Mouse (Mus musculus) stomach, embryonic 15.5 days (tissue): ENCODE results near the gene Gm11992. TPM values are rescaled to one million over a fixed set of nuclear protein-coding genes. Genes with fewer than 3 reads are reported as not detected.
A peak's percentile ranks its signal among the peaks of the same experiment; 100 is the strongest.

Experiments used
- ATAC-seq: fragments of 200-750 bp; cut with Nextera tagmentation; 2 replicates; pipeline ENCODE4 v1.8.0; 2017; ENCODE audit warnings: low read depth, moderate number of reproducible peaks, moderate TSS enrichment; ENCODE audit not compliant: insufficient read depth, low FRiP score
- H3K27ac ChIP-seq: fragments of 300-500 bp; sonication (generic); 2 replicates; pipeline ENCODE4 v1.5.1; 2015; ENCODE audit warnings: mild to moderate bottlenecking, inconsistent platforms
- H3K27me3 ChIP-seq: fragments of 300-500 bp; sonication (generic); replicated peaks from 2 replicates; pipeline ENCODE4 v1.6.1; 2015; ENCODE audit warnings: inconsistent platforms
- H3K36me3 ChIP-seq: fragments of 300-500 bp; sonication (generic); 2 replicates; pipeline ENCODE4 v1.6.1; 2015; ENCODE audit warnings: inconsistent platforms
- H3K4me1 ChIP-seq: fragments of 300-500 bp; sonication (generic); 2 replicates; pipeline ENCODE4 v1.6.1; 2015; ENCODE audit warnings: inconsistent platforms
- H3K4me2 ChIP-seq: fragments of 300-500 bp; sonication (generic); 2 replicates; pipeline ENCODE4 v1.6.1; 2015; ENCODE audit warnings: mild to moderate bottlenecking, inconsistent platforms
- H3K4me3 ChIP-seq: fragments of 300-500 bp; sonication (generic); replicated peaks from 2 replicates; pipeline ENCODE4 v1.5.1; 2015; ENCODE audit warnings: inconsistent platforms
- H3K9ac ChIP-seq: fragments of 300-500 bp; sonication (generic); 2 replicates; pipeline ENCODE4 v1.6.1; 2015; ENCODE audit warnings: inconsistent platforms
- H3K9me3 ChIP-seq: fragments of 300-500 bp; sonication (generic); 2 replicates; pipeline ENCODE4 v1.6.1; 2016; ENCODE audit warnings: inconsistent platforms
- WGBS: fragments of 180-500 bp; shearing (Covaris S2); methylation state at CpG from one replicate; pipeline ENCODE4 v1.1.7; 2015; 5-methylcytosine and 5-hydroxymethylcytosine counted together
- polyA plus RNA-seq: library from polyadenylated mRNA; unstranded; fragments of >200 nt; fragmentation: Nextera tagmentation; extraction: Ambion mirVana; gene quantifications from 2 replicates; pipeline ENCODE4 v1.2.1, GENCODE M21; 2015

Gene Gm11992
- polyA plus RNA-seq, 1 experiment from 2014 or later: 1.2 TPM

- Histone ChIP-seq H3K27me3 (no peaks in the 10 kb centered on the region), H3K27ac (no peak overlapping the region), H3K9me3 (no peaks in the 10 kb centered on the region), H3K4me2 (no peak overlapping the region), H3K36me3 (no peaks in the 10 kb centered on the region), H3K4me3 (no peak overlapping the region), H3K9ac (no peak overlapping the region), H3K4me1 (peaks cover 5% of the 10 kb centered on the region; the same call in 1 of the 2 replicates)
- no peak for ATAC-seq
- WGBS: 92% methylated on average over 2 of the region's 2 CpGs
These were observed 1.8 kb upstream of the Gm11992 start for GRCm38 (mm10) chr11:9046546-9046945.

GRCm38 (mm10) chr11:9047044-9047443, 1.4 kb upstream of the Gm11992 start:
- peaks cover 5% of the 10 kb centered on the region; the same call in 1 of the 2 replicates for H3K4me1 ChIP-seq
- no peaks in the 10 kb centered on the region for H3K36me3 ChIP-seq
- 71% methylated on average over 5 of the region's 5 CpGs for WGBS
- no peaks in the 10 kb centered on the region for H3K9me3 ChIP-seq
- H3K9ac ChIP-seq: no peak overlapping the region
- H3K4me3 ChIP-seq: no peak overlapping the region
- no peak overlapping the region for H3K4me2 ChIP-seq
- no peak overlapping the region for H3K27ac ChIP-seq
- no peaks in the 10 kb centered on the region for H3K27me3 ChIP-seq
- no peak for ATAC-seq

- peak; percentile 44; the same call in 1 of the 2 replicates for ATAC-seq
- no peaks in the 10 kb centered on the region for H3K36me3 ChIP-seq
- no peaks in the 10 kb centered on the region for H3K9me3 ChIP-seq
- WGBS: under 1% methylated on average over 18 of the region's 18 CpGs
- no peak within 1 kb of the TSS for H3K9ac ChIP-seq
- H3K27ac ChIP-seq: no peak within 1 kb of the TSS
- peaks cover 5% of the 10 kb centered on the region; the same call in 1 of the 2 replicates for H3K4me1 ChIP-seq
- H3K4me2 ChIP-seq: peak within 1 kb of the TSS; percentile 93
- H3K27me3 ChIP-seq: no peaks in the 10 kb centered on the region
- peak within 1 kb of the TSS; percentile 50 for H3K4me3 ChIP-seq
These were observed 288 bp downstream of the Gm11992 start, which contains the start of gene Sun3 for GRCm38 (mm10) chr11:9048703-9049060. Sun3 (minus strand) TSS chr11:9048991.

- H3K4me2 ChIP-seq: no peak overlapping the region
- 73% methylated on average over 4 of the region's 4 CpGs for WGBS
- H3K27me3 ChIP-seq: no peaks in the 10 kb centered on the region
- no peaks in the 10 kb centered on the region for H3K36me3 ChIP-seq
- H3K9me3 ChIP-seq: no peaks in the 10 kb centered on the region
- no peak overlapping the region for H3K4me3 ChIP-seq
- H3K4me1 ChIP-seq: peaks cover 5% of the 10 kb centered on the region; the same call in 1 of the 2 replicates
- H3K9ac ChIP-seq: no peak overlapping the region
- ATAC-seq: no peak
- H3K27ac ChIP-seq: no peak overlapping the region
These were observed 1.8 kb downstream of the Gm11992 start for GRCm38 (mm10) chr11:9050241-9050640.

- H3K9me3 ChIP-seq: no peaks in the 10 kb centered on the region
- no peaks in the 10 kb centered on the region for H3K36me3 ChIP-seq
- no peak overlapping the region for H3K9ac ChIP-seq
- H3K4me1 ChIP-seq: peaks cover 5% of the 10 kb centered on the region; the same call in 1 of the 2 replicates
- no peak overlapping the region for H3K4me2 ChIP-seq
- WGBS: 50% methylated on average over 2 of the region's 2 CpGs
- no peaks in the 10 kb centered on the region for H3K27me3 ChIP-seq
- ATAC-seq: no peak
- no peak overlapping the region for H3K4me3 ChIP-seq
- no peak overlapping the region for H3K27ac ChIP-seq
These were observed 3.5 kb downstream of the Gm11992 start for GRCm38 (mm10) chr11:9051895-9052294.

- 88% methylated on average over 2 of the region's 2 CpGs for WGBS
- Histone ChIP-seq H3K4me3 (no peak overlapping the region), H3K4me1 (no peaks in the 10 kb centered on the region), H3K27me3 (no peaks in the 10 kb centered on the region), H3K9me3 (no peaks in the 10 kb centered on the region), H3K36me3 (no peaks in the 10 kb centered on the region), H3K4me2 (no peak overlapping the region), H3K9ac (no peak overlapping the region), H3K27ac (no peak overlapping the region)
- no peak for ATAC-seq
These were observed 8.5 kb downstream of the Gm11992 start for GRCm38 (mm10) chr11:9056937-9057336.

- Histone ChIP-seq H3K4me3 (no peak overlapping the region), H3K9ac (no peak overlapping the region), H3K4me2 (no peak overlapping the region), H3K9me3 (no peaks in the 10 kb centered on the region), H3K4me1 (no peaks in the 10 kb centered on the region), H3K36me3 (no peaks in the 10 kb centered on the region), H3K27me3 (no peaks in the 10 kb centered on the region), H3K27ac (no peak overlapping the region)
- no peak for ATAC-seq
- WGBS: 93% methylated on average over 4 of the region's 4 CpGs
These were observed 9.3 kb downstream of the Gm11992 start for GRCm38 (mm10) chr11:9057711-9058110.

- Histone ChIP-seq H3K9me3 (no peaks in the 10 kb centered on the region), H3K9ac (no peak overlapping the region), H3K27ac (no peak overlapping the region), H3K27me3 (no peaks in the 10 kb centered on the region), H3K4me1 (no peaks in the 10 kb centered on the region), H3K36me3 (no peaks in the 10 kb centered on the region), H3K4me2 (no peak overlapping the region), H3K4me3 (no peak overlapping the region)
- no peak for ATAC-seq
- 66% methylated on average over 1 of the region's 1 CpGs for WGBS
These were observed 11.6 kb downstream of the Gm11992 start for GRCm38 (mm10) chr11:9060029-9060428.

GRCm38 (mm10) chr11:9060484-9060883, 12.1 kb downstream of the Gm11992 start:
- 42% methylated on average over 5 of the region's 5 CpGs for WGBS

GRCm38 (mm10) chr11:9076444-9076843, 28.1 kb downstream of the Gm11992 start:
- WGBS: 90% methylated on average over 3 of the region's 3 CpGs
- H3K4me1 ChIP-seq: no peaks in the 10 kb centered on the region
- no peak for ATAC-seq

More at GRCm38 (mm10) chr11:9060484-9060883, 12.1 kb downstream of the Gm11992 start:
- H3K9me3 ChIP-seq: no peaks in the 10 kb centered on the region
- H3K27ac ChIP-seq: no peak overlapping the region
- no peak overlapping the region for H3K4me2 ChIP-seq
- H3K4me1 ChIP-seq: no peaks in the 10 kb centered on the region
- no peaks in the 10 kb centered on the region for H3K36me3 ChIP-seq
- no peak overlapping the region for H3K9ac ChIP-seq
- H3K4me3 ChIP-seq: no peak overlapping the region
- ATAC-seq: peak; percentile 63; the same call in 1 of the 2 replicates
- H3K27me3 ChIP-seq: no peaks in the 10 kb centered on the region

GRCm38 (mm10) chr11:9113189-9113588, 64.8 kb downstream of the Gm11992 start:
- H3K9ac ChIP-seq: no peak overlapping the region
- no peaks in the 10 kb centered on the region for H3K36me3 ChIP-seq
- no peak overlapping the region for H3K4me2 ChIP-seq
- no peaks in the 10 kb centered on the region for H3K9me3 ChIP-seq
- no peak for ATAC-seq
- peaks cover 8% of the 10 kb centered on the region; the same call in 1 of the 2 replicates for H3K4me1 ChIP-seq
- WGBS: 68% methylated on average over 2 of the region's 2 CpGs
- H3K27me3 ChIP-seq: peaks cover 12% of the 10 kb centered on the region; the same call in 1 of the 2 replicates
- no peak overlapping the region for H3K4me3 ChIP-seq
- no peak overlapping the region for H3K27ac ChIP-seq

More at GRCm38 (mm10) chr11:9076444-9076843, 28.1 kb downstream of the Gm11992 start:
- Histone ChIP-seq H3K4me2 (no peak overlapping the region), H3K9ac (no peak overlapping the region), H3K27ac (no peak overlapping the region), H3K9me3 (no peaks in the 10 kb centered on the region), H3K36me3 (no peaks in the 10 kb centered on the region), H3K4me3 (no peak overlapping the region), H3K27me3 (no peaks in the 10 kb centered on the region)

GRCm38 (mm10) chr11:9115367-9116120, 67.2 kb downstream of the Gm11992 start:
- no peak overlapping the region for H3K9ac ChIP-seq
- H3K4me3 ChIP-seq: no peak overlapping the region
- H3K36me3 ChIP-seq: no peaks in the 10 kb centered on the region
- H3K9me3 ChIP-seq: no peaks in the 10 kb centered on the region
- 11% methylated on average over 9 of the region's 9 CpGs for WGBS
- H3K27me3 ChIP-seq: peaks cover 24% of the 10 kb centered on the region; the same call in 1 of the 2 replicates
- ATAC-seq: no peak
- H3K4me2 ChIP-seq: no peak overlapping the region
- H3K4me1 ChIP-seq: peaks cover 19% of the 10 kb centered on the region; the same call in 1 of the 2 replicates
- H3K27ac ChIP-seq: no peak overlapping the region
